Mouse (Mus musculus) kidney, adult 2 months (tissue): Measurements from ENCODE around the gene Nek11. TPM values are rescaled to one million over a fixed set of nuclear protein-coding genes. Genes with fewer than 3 reads are reported as not detected.

Source experiments
- DNase-seq: peaks from one replicate; pipeline ENCODE4 v3.0.0; 2021
- H3K27ac ChIP-seq: fragments of 200-500 bp; 2 replicates; pipeline ENCODE4 v1.5.1; 2012; ENCODE audit warnings: low read depth, low read length, control low read depth, inconsistent platforms; ENCODE audit not compliant: insufficient read depth
- H3K27me3 ChIP-seq: fragments of 200-500 bp; replicated peaks from 2 replicates; pipeline ENCODE4 v1.6.1; 2012; ENCODE audit warnings: mild to moderate bottlenecking, moderate library complexity, low read length, inconsistent platforms; ENCODE audit not compliant: control insufficient read depth, insufficient read depth
- H3K36me3 ChIP-seq: fragments of 200-500 bp; 2 replicates; pipeline ENCODE4 v1.6.1; 2012; ENCODE audit warnings: mild to moderate bottlenecking, moderate library complexity, low read length, inconsistent platforms; ENCODE audit not compliant: control insufficient read depth, insufficient read depth
- H3K4me1 ChIP-seq: fragments of 200-500 bp; 2 replicates; pipeline ENCODE4 v1.6.1; 2011; ENCODE audit warnings: low read length; ENCODE audit not compliant: control insufficient read depth, insufficient read depth
- H3K4me3 ChIP-seq: fragments of 200-500 bp; 2 replicates; pipeline ENCODE4 v1.5.1; 2011; ENCODE audit warnings: mild to moderate bottlenecking, low read depth, low read length, control low read depth; ENCODE audit not compliant: insufficient read depth
- CTCF ChIP-seq: fragments of 200-500 bp; conservative IDR thresholded peaks from 2 replicates; pipeline ENCODE4 v1.5.1; 2011; ENCODE audit warnings: low read depth, mild to moderate bottlenecking, control low read depth, low read length, moderate library complexity, mixed read lengths; ENCODE audit not compliant: insufficient read depth, insufficient read length
- POLR2A ChIP-seq: fragments of 200-500 bp; IDR thresholded peaks from one replicate; pipeline ENCODE4 v1.6.1; 2011; ENCODE audit warnings: low read depth, low read length, control low read depth
- WGBS: fragments of 180-500 bp; shearing (Covaris S2); methylation state at CpG from one replicate; pipeline ENCODE4 v1.1.7; 2018; 5-methylcytosine and 5-hydroxymethylcytosine counted together
- polyA plus RNA-seq: library from polyadenylated mRNA; depleted of rRNA; stranded (reverse); fragments of >200 nt; gene quantifications from 2 replicates; pipeline ENCODE4 v1.2.3, GENCODE M21; 2012

The Nek11 gene
- polyA plus RNA-seq, 1 experiment = 0.17 TPM

DNA sequence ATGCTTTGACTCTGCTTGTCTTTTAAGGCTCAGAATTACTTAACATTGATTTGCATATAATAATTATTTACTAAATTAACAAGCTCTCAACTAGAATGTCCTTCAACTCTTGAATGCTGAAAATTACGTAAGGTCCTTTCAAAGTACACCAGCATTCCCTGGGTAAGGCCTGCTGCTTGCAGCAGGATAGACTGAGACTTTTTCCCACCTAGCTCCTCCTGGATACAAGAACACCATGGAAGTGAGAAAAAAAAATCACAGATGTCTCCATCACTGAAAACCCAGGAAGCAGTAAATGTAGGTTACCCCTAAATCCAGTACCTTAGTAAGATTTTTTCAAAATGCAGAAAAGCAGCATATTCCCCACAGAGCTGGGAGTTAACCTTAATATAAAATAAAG lies 82.6 kb downstream of the Nek11 start:
- Histone ChIP-seq H3K27me3 (no peaks in the 10 kb centered on the region), H3K4me3 (no peak overlapping the region), H3K4me1 (peaks cover 6% of the 10 kb centered on the region; the same call in 1 of the 2 replicates), H3K27ac (0 out of 2 replicates have a peak overlapping the region, but pooled peaks have one; percentile 20), H3K36me3 (no peaks in the 10 kb centered on the region)
- DNase-seq = peak; percentile 47
- TF ChIP-seq POLR2A = no peak
- TF ChIP-seq CTCF = no peak
- WGBS = 51% methylated on average over 1 of the region's 1 CpGs

DNA sequence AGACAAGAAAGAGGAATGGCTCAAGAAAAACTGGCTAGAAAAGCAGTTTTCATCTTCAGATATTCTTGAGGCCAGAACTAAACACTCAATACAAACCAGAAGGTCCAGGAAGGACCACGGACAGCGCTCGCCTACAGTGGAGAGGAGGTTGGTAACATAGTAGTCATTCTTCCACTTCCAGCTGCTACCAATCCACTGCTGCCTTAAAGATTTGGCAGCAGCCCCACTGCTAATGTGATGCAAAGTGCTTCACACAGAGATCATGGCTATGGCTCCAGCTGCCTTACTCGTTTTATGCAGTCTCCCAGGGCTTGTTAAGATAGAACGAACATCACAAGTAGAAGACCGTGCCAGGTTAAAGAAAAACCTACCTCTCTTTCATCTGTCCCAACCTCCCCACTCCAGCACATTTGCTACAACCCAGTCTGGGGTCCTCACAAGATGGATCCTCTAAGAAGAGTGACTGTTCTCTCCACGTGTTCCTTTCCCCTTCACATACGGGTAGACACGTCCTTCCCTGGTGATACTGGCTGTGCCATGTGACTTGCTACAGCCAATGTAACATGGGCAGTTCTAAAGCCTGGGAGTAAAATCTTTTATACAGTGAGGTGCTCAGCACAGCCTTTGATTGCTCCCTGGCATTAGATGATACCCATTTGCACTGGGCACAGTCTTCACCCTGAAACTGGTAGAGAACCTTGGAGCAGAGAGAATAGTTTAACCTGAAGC lies 85.6 kb downstream of the Nek11 start:
- Histone ChIP-seq H3K4me3 (no peak overlapping the region), H3K27me3 (no peaks in the 10 kb centered on the region), H3K36me3 (no peaks in the 10 kb centered on the region), H3K4me1 (peaks cover 6% of the 10 kb centered on the region; the same call in 1 of the 2 replicates), H3K27ac (no peak overlapping the region)
- no peak for DNase-seq
- TF ChIP-seq POLR2A = no peak
- WGBS = 40% methylated on average over 9 of the region's 9 CpGs

GRCm38 (mm10) chr9:105306042-105306441 lies 89.3 kb downstream of the Nek11 start:
- 82% methylated on average over 2 of the region's 2 CpGs for WGBS
- no peak overlapping the region for H3K27ac ChIP-seq
- H3K27me3 ChIP-seq = no peaks in the 10 kb centered on the region
- no peaks in the 10 kb centered on the region for H3K36me3 ChIP-seq
- DNase-seq = no peak
- H3K4me1 ChIP-seq = no peaks in the 10 kb centered on the region
- H3K4me3 ChIP-seq = no peak overlapping the region
- TF ChIP-seq POLR2A (no peak), CTCF (no peak)

DNA sequence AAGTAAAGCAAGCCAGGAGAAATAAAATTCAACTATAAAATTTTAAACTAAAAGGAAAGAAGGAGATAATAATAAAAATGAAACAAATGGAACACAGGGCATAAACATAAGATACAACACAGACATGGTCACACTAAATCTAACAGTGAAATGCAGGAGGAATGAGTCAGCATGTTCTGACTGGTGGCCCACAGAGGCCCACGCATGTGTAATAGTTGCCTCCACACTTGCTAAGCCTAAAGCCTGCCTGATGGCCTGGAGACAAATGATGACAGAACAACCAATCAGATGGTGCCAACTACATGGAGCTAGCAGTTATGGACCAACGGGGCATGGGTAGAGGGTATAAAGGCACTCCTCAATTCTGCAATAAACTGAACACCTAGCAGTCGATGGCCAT lies 93.1 kb downstream of the Nek11 start:
- no peak overlapping the region for H3K27ac ChIP-seq
- no peak overlapping the region for H3K4me3 ChIP-seq
- 69% methylated on average over 3 of the region's 3 CpGs for WGBS
- H3K27me3 ChIP-seq = no peaks in the 10 kb centered on the region
- H3K4me1 ChIP-seq = no peaks in the 10 kb centered on the region
- TF ChIP-seq POLR2A (no peak), CTCF (no peak)
- no peaks in the 10 kb centered on the region for H3K36me3 ChIP-seq
- no peak for DNase-seq

GRCm38 (mm10) chr9:105301396-105301795 lies 93.9 kb downstream of the Nek11 start:
- no peak overlapping the region for H3K4me3 ChIP-seq
- DNase-seq = no peak
- H3K4me1 ChIP-seq = no peaks in the 10 kb centered on the region
- no peaks in the 10 kb centered on the region; the same call in 1 of the 2 replicates for H3K27me3 ChIP-seq
- TF ChIP-seq POLR2A (no peak), CTCF (no peak)
- H3K36me3 ChIP-seq = no peaks in the 10 kb centered on the region
- no peak overlapping the region for H3K27ac ChIP-seq
- 93% methylated on average over 1 of the region's 1 CpGs for WGBS

GRCm38 (mm10) chr9:105300738-105301325 lies 94.5 kb downstream of the Nek11 start:
- 66% methylated on average over 2 of the region's 2 CpGs for WGBS
- Histone ChIP-seq H3K27me3 (no peaks in the 10 kb centered on the region; the same call in 1 of the 2 replicates), H3K27ac (no peak overlapping the region), H3K4me3 (no peak overlapping the region), H3K36me3 (no peaks in the 10 kb centered on the region), H3K4me1 (no peaks in the 10 kb centered on the region)
- DNase-seq = no peak
- TF ChIP-seq POLR2A = no peak
- TF ChIP-seq CTCF = no peak

GRCm38 (mm10) chr9:105284670-105285069 lies 110.7 kb downstream of the Nek11 start:
- 24% methylated on average over 7 of the region's 7 CpGs for WGBS
- no peak for DNase-seq
- TF ChIP-seq POLR2A (no peak), CTCF (no peak)
- Histone ChIP-seq H3K27ac (no peak overlapping the region), H3K4me1 (peaks cover 3% of the 10 kb centered on the region; the same call in 1 of the 2 replicates), H3K27me3 (no peaks in the 10 kb centered on the region), H3K4me3 (no peak overlapping the region), H3K36me3 (no peaks in the 10 kb centered on the region)

DNA sequence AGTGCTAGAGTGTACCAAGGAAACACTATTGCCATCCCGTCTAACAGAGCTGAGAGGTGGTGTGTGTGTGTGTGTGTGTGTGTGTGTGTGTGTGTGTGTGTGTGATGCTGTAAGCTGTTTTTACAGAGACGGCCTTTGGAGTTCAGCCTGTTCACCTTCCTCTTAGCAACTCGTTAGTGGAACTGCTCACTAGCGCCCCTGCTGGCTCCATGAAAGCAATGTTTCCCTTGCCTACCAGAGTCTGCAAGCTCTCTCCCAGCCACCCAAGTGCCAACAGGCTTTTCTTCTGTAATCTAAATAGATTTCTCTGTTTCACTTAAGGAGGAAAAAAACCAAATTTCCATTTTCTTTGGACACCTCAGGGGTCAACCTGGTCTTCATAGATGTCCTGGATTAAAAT lies 112.6 kb downstream of the Nek11 start:
- no peaks in the 10 kb centered on the region for H3K27me3 ChIP-seq
- 20% methylated on average over 4 of the region's 4 CpGs for WGBS
- no peaks in the 10 kb centered on the region for H3K4me1 ChIP-seq
- peak; percentile 5 for DNase-seq
- no peaks in the 10 kb centered on the region for H3K36me3 ChIP-seq
- no peak overlapping the region for H3K4me3 ChIP-seq
- peak; percentile 60 for TF ChIP-seq CTCF
- TF ChIP-seq POLR2A = no peak
- no peak overlapping the region for H3K27ac ChIP-seq
